Mouse (Mus musculus): Measurements from ENCODE around the gene Ndufa13. TPM values are rescaled to one million over a fixed set of nuclear protein-coding genes. Genes with fewer than 3 reads are reported as not detected.

Gene Ndufa13
- polyA plus RNA-seq, 1 experiment from 2014 or later, result 372 TPM

Other genes with a start within 250 kb of the Ndufa13 start
- gene Zfp964, start 248.1 kb downstream of the Ndufa13 start, polyA plus RNA-seq (2015; fragmentation: Nextera tagmentation; extraction: Ambion mirVana), result 1.2 TPM in 2 replicates
- gene Zfp869, start 191.8 kb downstream of the Ndufa13 start, polyA plus RNA-seq (2015; fragmentation: Nextera tagmentation; extraction: Ambion mirVana), result 19.8 and 20.4 TPM in 2 replicates
- gene Zfp963, start 152.6 kb downstream of the Ndufa13 start, polyA plus RNA-seq (2015; fragmentation: Nextera tagmentation; extraction: Ambion mirVana), result 3.9 and 5.1 TPM in 2 replicates
- gene Gm20422, start 127.7 kb downstream of the Ndufa13 start, polyA plus RNA-seq (2015; fragmentation: Nextera tagmentation; extraction: Ambion mirVana), result 0.25 TPM in 1 of 2 replicates, not detected in the other
- gene Atp13a1, start 111.4 kb downstream of the Ndufa13 start, polyA plus RNA-seq (2015; fragmentation: Nextera tagmentation; extraction: Ambion mirVana), result 29.3 TPM in 2 replicates
- gene Zfp866, start 111.4 kb downstream of the Ndufa13 start, polyA plus RNA-seq (2015; fragmentation: Nextera tagmentation; extraction: Ambion mirVana), result 18.0 and 20.3 TPM in 2 replicates
- 9.3 and 9.8 TPM in 2 replicates for gene Gmip, start 93.9 kb downstream of the Ndufa13 start, polyA plus RNA-seq (2015; fragmentation: Nextera tagmentation; extraction: Ambion mirVana)
- gene Lpar2, start 80.1 kb downstream of the Ndufa13 start, polyA plus RNA-seq (2015; fragmentation: Nextera tagmentation; extraction: Ambion mirVana), result 0.20 and 0.21 TPM in 2 replicates
- gene Pbx4, start 70.1 kb downstream of the Ndufa13 start, polyA plus RNA-seq (2015; fragmentation: Nextera tagmentation; extraction: Ambion mirVana), result 4.1 and 5.4 TPM in 2 replicates
- gene Cilp2, start 14.9 kb downstream of the Ndufa13 start, polyA plus RNA-seq (2015; fragmentation: Nextera tagmentation; extraction: Ambion mirVana), result 0.29 and 0.47 TPM in 2 replicates
- gene Tssk6, start 374 bp downstream of the Ndufa13 start, polyA plus RNA-seq (2015; fragmentation: Nextera tagmentation; extraction: Ambion mirVana), result 1.1 and 2.0 TPM in 2 replicates
- 8.2 and 8.7 TPM in 2 replicates for gene Yjefn3, start 154 bp upstream of the Ndufa13 start, polyA plus RNA-seq (2015; fragmentation: Nextera tagmentation; extraction: Ambion mirVana)
- 26.2 and 26.8 TPM in 2 replicates for gene Gatad2a, start 93.8 kb upstream of the Ndufa13 start, polyA plus RNA-seq (2015; fragmentation: Nextera tagmentation; extraction: Ambion mirVana)
- gene Mau2, start 140.2 kb upstream of the Ndufa13 start, polyA plus RNA-seq (2015; fragmentation: Nextera tagmentation; extraction: Ambion mirVana), result 38.4 and 42.9 TPM in 2 replicates
- gene Sugp1, start 140.3 kb upstream of the Ndufa13 start, polyA plus RNA-seq (2015; fragmentation: Nextera tagmentation; extraction: Ambion mirVana), result 30.0 and 30.4 TPM in 2 replicates
- 0.96 and 1.4 TPM in 2 replicates for gene Tm6sf2, start 170.4 kb upstream of the Ndufa13 start, polyA plus RNA-seq (2015; fragmentation: Nextera tagmentation; extraction: Ambion mirVana)
- gene Hapln4, start 180.9 kb upstream of the Ndufa13 start, polyA plus RNA-seq (2015; fragmentation: Nextera tagmentation; extraction: Ambion mirVana), result 0.04 TPM in 1 of 2 replicates, not detected in the other
- 0.13 and 0.22 TPM in 2 replicates for gene Ncan, start 218.3 kb upstream of the Ndufa13 start, polyA plus RNA-seq (2015; fragmentation: Nextera tagmentation; extraction: Ambion mirVana)
- gene Nr2c2ap, start 228.8 kb upstream of the Ndufa13 start, polyA plus RNA-seq (2015; fragmentation: Nextera tagmentation; extraction: Ambion mirVana), result 35.7 and 37.8 TPM in 2 replicates
- gene Rfxank, start 236.6 kb upstream of the Ndufa13 start, polyA plus RNA-seq (2015; fragmentation: Nextera tagmentation; extraction: Ambion mirVana), result 18.9 and 21.0 TPM in 2 replicates
- gene Borcs8, start 236.9 kb upstream of the Ndufa13 start, polyA plus RNA-seq (2015; fragmentation: Nextera tagmentation; extraction: Ambion mirVana), result 38.0 and 40.1 TPM in 2 replicates
- gene Mef2b, start 237.2 kb upstream of the Ndufa13 start, polyA plus RNA-seq (2015; fragmentation: Nextera tagmentation; extraction: Ambion mirVana), result 0.51 and 1.1 TPM in 2 replicates